Mouse (Mus musculus) kidney, adult 18-20 months (tissue): Measurements from ENCODE around the gene Rab35.

Experiments
- DNase-seq: peaks from one replicate; pipeline ENCODE4 v3.0.0; 2021

Gene Rab35

DNA sequence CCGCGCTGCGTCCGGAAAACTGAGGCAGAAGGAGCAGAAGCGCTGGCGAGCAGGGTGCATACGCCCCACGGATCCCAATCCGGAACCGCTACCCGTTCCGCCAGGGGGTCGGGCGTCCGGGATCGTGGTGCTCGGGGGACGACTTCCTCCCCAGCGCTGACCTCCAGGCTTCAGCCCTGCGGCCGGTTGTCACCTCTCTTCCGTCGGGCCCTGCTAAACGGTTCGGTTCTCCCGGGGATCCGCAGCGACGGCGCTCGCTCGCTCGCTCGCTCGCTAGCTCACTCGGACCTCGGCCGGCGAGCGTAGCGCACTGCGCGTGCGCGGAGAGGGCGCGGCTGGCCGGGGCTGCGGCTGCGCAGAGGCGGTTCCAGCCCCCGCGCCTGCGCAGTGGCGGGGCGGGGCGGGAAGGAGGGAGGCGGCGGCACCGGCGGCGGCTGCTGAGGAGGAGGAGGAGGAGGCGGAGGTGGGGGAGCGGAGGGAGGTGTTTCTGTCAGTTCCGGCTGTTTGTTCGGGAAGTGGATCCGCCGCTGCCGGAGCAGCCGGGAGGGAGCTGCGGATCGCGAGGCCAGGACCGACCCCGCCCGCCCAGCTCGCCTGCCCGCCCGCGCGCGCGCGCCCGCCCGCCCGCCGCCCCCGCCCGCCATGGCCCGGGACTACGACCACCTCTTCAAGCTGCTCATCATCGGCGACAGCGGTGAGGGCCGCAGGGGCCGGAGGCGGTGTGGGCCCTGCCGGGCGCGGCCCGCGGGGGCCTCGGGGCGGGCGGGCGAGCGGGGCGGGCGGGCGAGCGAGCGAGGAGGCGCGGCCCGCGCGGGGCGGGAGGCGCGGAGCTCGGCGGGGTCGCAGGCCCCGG is at the start of gene Rab35:
Gene Rab35, plus strand, starts transcription at position 404 of the 853 bp plus-strand sequence.
- DNase-seq = peak; percentile 94

GRCm38 (mm10) chr5:115585616-115586015 is 46.1 kb upstream of the Rab35 start:
- DNase-seq = peak; percentile 57

DNA sequence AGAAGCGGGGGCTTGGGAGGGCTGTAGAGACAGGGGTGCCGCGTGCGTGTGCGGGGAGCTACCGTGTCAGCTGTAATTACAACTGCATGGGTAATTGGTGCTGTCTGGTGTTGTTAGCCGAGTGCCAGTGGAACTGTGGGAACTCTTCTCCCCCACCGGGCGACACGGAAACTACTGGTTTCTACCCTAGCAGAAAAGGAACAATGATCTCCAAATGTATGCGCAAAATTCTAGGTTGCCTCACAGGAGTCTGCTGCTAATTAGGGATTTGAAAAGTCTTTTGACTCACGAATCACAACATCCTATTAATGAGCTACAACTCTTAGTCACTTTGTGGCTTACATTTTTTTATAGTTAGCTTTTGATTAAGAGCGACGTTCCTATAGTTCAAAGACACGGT is 45.5 kb upstream of the Rab35 start:
- no peak for DNase-seq

DNA sequence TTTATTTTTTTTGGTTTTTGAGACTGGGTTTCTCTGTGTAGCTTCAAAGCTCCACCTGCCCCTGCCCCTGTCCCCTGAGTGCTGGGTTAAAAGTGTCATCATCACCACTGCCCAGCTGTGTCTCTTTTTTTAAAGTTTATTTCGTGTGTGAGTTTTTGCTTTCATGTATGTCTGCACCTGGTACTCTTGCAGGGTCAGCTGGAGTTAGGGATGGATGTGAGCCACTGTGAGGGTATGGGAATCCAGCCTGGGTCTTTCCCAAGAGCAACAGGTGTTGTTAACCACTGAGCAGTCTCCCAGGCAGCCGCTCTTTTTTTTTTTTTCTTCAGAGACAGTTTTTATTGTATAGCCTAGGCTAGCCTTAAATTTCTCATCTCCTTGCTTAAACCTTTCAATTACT is 44.9 kb upstream of the Rab35 start:
- DNase-seq = no peak

DNA sequence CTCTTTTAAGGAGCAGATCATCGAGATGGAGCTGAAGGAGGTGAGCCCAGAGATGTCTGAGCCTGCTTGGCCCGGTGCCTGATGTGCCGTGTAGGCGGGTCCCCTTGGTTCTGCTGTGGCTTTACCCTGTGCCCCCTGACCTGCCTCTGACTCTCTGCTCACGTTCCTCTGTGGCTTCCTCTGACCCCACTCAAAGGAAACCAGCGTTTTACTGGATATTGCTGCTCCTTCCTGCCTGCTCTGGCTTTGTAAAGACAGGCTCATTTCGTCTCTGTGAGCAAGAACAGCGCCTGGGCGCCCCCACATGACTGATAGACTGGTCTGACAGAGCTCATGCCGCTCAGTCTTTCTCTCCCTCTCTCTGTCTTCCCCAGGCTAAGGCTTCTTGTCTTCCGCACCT is 40.7 kb upstream of the Rab35 start:
- DNase-seq = no peak

GRCm38 (mm10) chr5:115591506-115591905 is 40.2 kb upstream of the Rab35 start:
- DNase-seq = no peak

DNA sequence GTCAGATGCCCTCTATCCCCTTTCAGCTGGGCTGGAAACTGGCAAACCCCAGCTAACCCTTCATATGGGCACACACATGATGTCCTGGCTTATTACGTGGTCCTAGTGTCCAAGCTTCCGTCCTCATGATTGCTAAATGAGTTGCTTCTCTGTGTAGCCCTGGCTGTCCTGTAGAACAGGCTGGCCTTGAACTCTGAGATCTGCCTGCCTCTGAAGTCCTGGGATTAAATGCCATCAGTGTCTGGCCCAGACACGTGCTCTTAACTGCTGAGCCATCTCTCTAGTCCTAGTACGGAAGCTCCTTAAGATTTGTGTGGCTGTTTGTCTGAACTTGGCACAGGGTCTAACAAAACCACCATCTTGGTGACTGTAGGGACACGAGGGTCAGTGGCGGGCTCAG is 28.1 kb upstream of the Rab35 start:
- no peak for DNase-seq

- no peak for DNase-seq
Observed at GRCm38 (mm10) chr5:115611566-115611965, 20.1 kb upstream of the Rab35 start.

- no peak for DNase-seq
Observed at GRCm38 (mm10) chr5:115613332-115613731, 18.4 kb upstream of the Rab35 start.

- peak; percentile 51 for DNase-seq
Observed at GRCm38 (mm10) chr5:115614948-115615347, 16.8 kb upstream of the Rab35 start.

DNA sequence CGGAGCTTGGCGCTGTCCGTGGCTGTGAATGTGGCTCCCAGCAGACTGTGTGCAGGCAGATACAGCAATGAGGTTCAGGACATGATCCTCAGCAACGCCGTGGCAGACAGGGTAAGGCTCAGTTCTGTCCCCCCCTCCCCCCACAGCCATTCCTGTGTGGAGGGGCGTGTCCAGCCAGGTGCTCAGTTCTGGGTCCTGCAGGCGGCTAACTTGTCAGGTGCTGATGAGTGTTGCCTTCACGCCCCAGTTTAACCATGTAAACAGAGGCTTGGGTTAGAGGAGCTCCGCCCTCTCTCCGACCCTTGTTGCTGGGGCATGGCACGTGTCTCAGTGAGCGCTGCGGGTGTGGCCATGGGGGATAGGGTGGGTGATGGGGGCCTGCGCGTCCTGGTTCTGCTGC is 12.0 kb upstream of the Rab35 start:
- no peak for DNase-seq

GRCm38 (mm10) chr5:115622686-115623085 is 9.0 kb upstream of the Rab35 start:
- DNase-seq = no peak

- DNase-seq = no peak
Observed at GRCm38 (mm10) chr5:115623694-115624440, 7.8 kb upstream of the Rab35 start.

DNA sequence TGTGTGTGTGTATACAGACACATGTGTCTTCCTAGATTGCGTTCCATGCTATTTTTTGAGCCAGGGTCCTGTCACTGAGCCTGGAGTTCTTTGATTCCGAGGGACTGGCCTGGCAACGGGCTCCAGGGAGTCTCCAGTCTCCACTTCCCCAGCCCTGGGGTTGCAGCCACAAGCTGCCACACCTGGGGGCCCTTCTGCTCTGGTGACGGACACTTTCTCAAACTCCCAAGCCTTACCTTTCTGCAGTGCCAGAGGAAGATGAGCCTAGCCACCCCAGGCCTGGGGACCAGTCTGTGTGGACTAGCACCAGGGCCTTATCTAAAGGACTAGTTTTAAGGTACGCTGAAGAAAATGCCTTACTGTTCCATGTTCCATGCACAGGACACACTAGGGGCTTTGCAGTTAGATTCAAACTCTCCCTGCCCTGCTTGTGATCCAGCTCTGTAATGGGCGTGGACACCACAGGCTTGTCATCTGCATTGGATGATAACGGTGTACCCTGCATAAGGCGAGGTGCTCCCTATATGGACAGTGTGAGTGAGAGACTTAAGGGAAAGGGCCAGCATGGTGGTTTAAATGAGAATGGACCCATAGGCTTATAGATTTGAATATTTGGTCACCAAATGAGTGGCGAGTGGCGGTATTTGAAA is 5.3 kb upstream of the Rab35 start:
- DNase-seq = no peak

- no peak for DNase-seq
Observed at GRCm38 (mm10) chr5:115628083-115628482, 3.6 kb upstream of the Rab35 start.

GRCm38 (mm10) chr5:115629672-115630071 is 2.0 kb upstream of the Rab35 start:
- DNase-seq = no peak

- no peak for DNase-seq
Observed at GRCm38 (mm10) chr5:115630291-115630690, 1.4 kb upstream of the Rab35 start.

DNA sequence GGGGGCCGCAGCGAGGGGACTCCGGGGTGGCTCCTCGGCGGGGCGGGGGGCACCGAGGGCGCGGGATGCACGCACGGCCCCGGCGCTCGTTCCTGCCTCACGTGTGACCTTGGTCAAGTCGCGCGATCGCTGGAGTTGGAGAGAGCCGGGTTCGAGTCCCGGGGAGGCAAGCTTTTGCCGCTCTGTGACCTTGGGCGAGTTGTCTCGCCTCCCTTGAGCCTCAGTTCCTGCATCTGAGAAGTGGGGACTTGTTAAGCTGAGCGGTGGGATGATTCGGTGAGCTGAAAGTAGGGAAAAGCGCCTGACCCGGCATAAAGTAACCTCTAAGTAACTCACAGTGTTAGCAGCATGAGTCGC is 628 bp downstream of the Rab35 start:
- DNase-seq = no peak

- DNase-seq = no peak
Observed at GRCm38 (mm10) chr5:115633060-115633459, 1.4 kb downstream of the Rab35 start.

DNA sequence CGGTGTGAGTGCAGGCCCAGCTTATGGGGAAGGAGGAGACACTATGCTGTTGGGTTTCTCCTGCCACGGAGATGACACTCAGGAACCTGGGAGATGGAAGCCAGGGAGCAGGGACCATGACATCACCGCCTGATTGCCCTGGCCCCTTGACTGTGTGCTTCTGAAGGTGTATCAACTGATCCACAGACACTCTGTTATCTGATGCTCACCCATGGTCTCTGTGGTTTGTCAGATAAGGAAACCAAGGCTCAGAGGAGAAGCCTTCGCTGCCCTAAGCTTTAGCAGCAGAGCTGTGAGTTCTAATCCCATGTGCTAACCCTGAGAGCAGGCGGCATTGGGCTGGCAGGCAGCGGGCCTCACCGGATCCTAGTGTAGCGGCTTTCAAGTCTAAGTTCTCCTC is 2.3 kb downstream of the Rab35 start:
- no peak for DNase-seq

- DNase-seq = no peak
Observed at GRCm38 (mm10) chr5:115635536-115635935, 3.8 kb downstream of the Rab35 start.

DNA sequence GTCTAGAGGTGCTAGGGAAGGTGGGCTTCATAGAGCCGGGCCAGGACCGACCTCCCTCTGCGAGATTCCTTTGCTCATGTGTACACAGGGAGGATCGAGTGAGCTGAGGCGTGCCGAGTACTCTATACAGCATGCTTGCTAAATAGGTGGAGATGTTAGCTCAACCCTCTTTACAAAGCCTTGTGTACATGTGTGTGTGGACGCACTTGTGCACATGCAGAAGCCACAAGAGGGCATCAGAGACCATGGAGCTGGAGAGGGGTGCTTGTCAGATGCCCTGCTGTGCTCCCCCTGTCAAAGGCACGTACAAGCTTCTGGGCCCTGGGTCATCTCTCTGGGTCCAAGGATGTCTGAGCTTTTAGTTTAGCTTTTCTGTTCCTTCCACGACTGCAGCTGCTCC is 12.5 kb downstream of the Rab35 start:
- DNase-seq = no peak

GRCm38 (mm10) chr5:115648876-115649275 is 17.2 kb downstream of the Rab35 start:
- DNase-seq = no peak

DNA sequence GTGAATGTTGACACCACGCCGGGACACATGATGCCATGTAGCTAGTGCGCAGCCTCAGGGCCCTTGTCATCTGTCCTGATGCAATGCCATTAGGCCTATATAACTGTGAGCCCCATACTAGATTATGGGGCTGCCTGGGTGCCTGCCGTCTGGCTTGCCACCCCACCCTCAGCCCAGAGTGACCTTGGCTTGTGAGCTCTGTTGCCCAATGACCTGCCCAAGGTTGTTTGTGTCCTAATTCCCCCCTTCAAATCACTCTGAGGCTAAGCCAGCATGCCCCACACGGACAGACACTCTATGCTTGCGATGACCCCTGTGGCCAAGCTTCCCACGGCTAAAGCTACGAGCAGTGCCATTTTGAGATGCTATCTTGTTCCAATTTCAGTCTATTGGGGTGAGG is 18.0 kb downstream of the Rab35 start:
- DNase-seq = no peak
